Mouse (Mus musculus) kidney, embryonic 16.5 days (tissue): ENCODE measurements around the gene Mea1. TPM values are rescaled to one million over a fixed set of nuclear protein-coding genes. Genes with fewer than 3 reads are reported as not detected.

Experiments
- ATAC-seq: fragments of 200-750 bp; cut with Nextera tagmentation; 2 replicates; pipeline ENCODE4 v1.8.0; 2017; ENCODE audit warnings: moderate TSS enrichment; ENCODE audit not compliant: low FRiP score, low TSS enrichment
- H3K27ac ChIP-seq: fragments of 300-500 bp; sonication (generic); 2 replicates; pipeline ENCODE4 v1.5.1; 2014; ENCODE audit warnings: low read length
- H3K27me3 ChIP-seq: fragments of 300-500 bp; sonication (generic); 2 replicates; pipeline ENCODE4 v1.6.1; 2014; ENCODE audit warnings: low read length, control low read depth, mixed read lengths; ENCODE audit not compliant: insufficient read depth
- H3K36me3 ChIP-seq: fragments of 300-500 bp; sonication (generic); 2 replicates; pipeline ENCODE4 v1.6.1; 2014; ENCODE audit warnings: low read length, control low read depth, mixed read lengths; ENCODE audit not compliant: insufficient read depth
- H3K4me1 ChIP-seq: fragments of 300-500 bp; sonication (generic); 2 replicates; pipeline ENCODE4 v1.6.1; 2014; ENCODE audit warnings: low read length, control low read depth, mixed read lengths; ENCODE audit not compliant: insufficient read depth
- H3K4me2 ChIP-seq: fragments of 300-500 bp; sonication (generic); replicated peaks from 2 replicates; pipeline ENCODE4 v1.6.1; 2014; ENCODE audit warnings: low read depth, low read length
- H3K4me3 ChIP-seq: fragments of 300-500 bp; sonication (generic); 2 replicates; pipeline ENCODE4 v1.5.1; 2014; ENCODE audit warnings: mild to moderate bottlenecking, low read length
- H3K9ac ChIP-seq: fragments of 300-500 bp; sonication (generic); replicated peaks from 2 replicates; pipeline ENCODE4 v1.6.1; 2014; ENCODE audit warnings: low read length
- H3K9me3 ChIP-seq: fragments of 300-500 bp; sonication (generic); 2 replicates; pipeline ENCODE4 v1.6.1; 2016; ENCODE audit warnings: low read length, control low read depth
- WGBS: fragments of 180-500 bp; shearing (Covaris S2); extraction: QIAGEN DNeasy Blood & Tissue Kit; methylation state at CpG from one replicate; pipeline ENCODE4 v1.1.7; 2014; 5-methylcytosine and 5-hydroxymethylcytosine counted together
- polyA plus RNA-seq: library from polyadenylated mRNA; unstranded; fragments of >200 nt; fragmentation: Nextera tagmentation; extraction: Ambion mirVana; gene quantifications from 2 replicates; pipeline ENCODE4 v1.2.1, GENCODE M21; 2015

The Mea1 gene
- polyA plus RNA-seq = 162 and 172 TPM in 2 replicates

DNA sequence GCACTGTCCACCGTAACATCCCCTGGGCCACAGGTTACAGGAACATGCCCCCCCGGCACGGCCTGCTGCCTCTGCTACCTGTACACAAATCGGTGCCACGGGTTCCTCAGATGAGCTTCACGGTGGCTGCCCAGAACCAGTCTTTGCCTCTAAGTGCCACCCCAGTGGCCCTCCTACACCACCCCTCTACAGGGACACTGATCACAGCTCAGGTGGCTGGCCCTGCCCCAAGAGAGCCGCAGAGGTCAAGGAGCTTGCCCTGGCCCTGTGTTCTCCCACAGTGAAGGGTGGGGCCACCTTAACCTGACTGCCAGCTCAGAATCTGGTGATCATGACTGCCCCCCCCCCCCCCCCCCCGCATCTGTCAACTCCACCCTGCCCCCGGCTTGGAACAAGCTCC is at the start of gene Mea1:
TSS of gene Mea1 (plus strand) at position 378 of the 400 bp plus-strand sequence.
- H3K4me1 ChIP-seq = peaks cover 41% of the 10 kb centered on the region
- peak within 1 kb of the TSS; percentile 97; the same call in 1 of the 2 replicates for H3K27ac ChIP-seq
- H3K9me3 ChIP-seq = no peaks in the 10 kb centered on the region
- ATAC-seq = no peak
- WGBS = 61% methylated on average over 8 of the region's 9 CpGs
- H3K9ac ChIP-seq = peak within 1 kb of the TSS; percentile 82
- H3K4me2 ChIP-seq = peak within 1 kb of the TSS; percentile 70
- peaks cover 32% of the 10 kb centered on the region for H3K36me3 ChIP-seq
- peak within 1 kb of the TSS; percentile 91 for H3K4me3 ChIP-seq
- H3K27me3 ChIP-seq = no peaks in the 10 kb centered on the region

DNA sequence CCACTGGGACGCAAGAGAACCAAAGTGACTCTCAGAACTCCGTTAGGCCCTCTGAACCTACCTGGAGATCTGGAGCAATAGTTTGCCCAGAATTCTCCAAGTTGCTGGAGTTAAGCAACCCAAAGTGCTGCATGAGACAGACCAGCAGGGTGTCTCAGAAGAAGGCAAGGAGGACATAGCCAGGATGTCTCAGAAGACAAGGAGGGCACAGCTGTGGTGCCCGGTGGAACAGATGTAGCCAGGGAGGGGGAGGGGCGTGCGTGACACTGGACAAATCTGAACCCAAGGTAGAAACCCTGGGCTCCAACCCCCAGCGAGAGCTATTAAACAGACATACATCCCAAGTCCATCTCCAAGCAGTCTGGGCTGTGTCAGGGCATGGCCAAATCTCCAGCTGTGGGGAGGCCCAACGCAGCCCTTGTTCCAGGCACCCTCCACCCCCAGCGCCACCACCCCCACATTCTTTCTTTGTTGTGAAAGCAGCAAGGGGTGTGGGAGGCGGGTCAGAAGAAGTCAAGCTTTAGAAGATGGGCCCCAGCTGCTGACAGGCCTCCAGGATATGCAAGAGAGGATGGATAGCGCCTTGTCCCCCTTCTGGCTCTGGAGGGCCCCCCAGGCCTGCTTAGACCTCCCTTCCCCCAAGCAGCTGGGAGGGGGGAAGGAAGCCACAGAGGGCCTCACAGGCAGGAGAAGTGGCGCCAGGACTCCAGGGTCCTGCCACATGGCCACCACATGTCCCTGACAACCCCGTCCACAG is 48.7 kb upstream of the Mea1 start:
- ATAC-seq = peak; percentile 92
- H3K9ac ChIP-seq = peak overlapping the region; percentile 94
- H3K27me3 ChIP-seq = no peaks in the 10 kb centered on the region
- peaks cover 56% of the 10 kb centered on the region for H3K4me1 ChIP-seq
- H3K27ac ChIP-seq = peak overlapping the region; percentile 99
- H3K4me2 ChIP-seq = peak overlapping the region; percentile 71
- H3K4me3 ChIP-seq = peak overlapping the region; percentile 82
- no peaks in the 10 kb centered on the region for H3K9me3 ChIP-seq
- peaks cover 11% of the 10 kb centered on the region; the same call in 1 of the 2 replicates for H3K36me3 ChIP-seq
- 8% methylated on average over 12 of the region's 12 CpGs for WGBS

DNA sequence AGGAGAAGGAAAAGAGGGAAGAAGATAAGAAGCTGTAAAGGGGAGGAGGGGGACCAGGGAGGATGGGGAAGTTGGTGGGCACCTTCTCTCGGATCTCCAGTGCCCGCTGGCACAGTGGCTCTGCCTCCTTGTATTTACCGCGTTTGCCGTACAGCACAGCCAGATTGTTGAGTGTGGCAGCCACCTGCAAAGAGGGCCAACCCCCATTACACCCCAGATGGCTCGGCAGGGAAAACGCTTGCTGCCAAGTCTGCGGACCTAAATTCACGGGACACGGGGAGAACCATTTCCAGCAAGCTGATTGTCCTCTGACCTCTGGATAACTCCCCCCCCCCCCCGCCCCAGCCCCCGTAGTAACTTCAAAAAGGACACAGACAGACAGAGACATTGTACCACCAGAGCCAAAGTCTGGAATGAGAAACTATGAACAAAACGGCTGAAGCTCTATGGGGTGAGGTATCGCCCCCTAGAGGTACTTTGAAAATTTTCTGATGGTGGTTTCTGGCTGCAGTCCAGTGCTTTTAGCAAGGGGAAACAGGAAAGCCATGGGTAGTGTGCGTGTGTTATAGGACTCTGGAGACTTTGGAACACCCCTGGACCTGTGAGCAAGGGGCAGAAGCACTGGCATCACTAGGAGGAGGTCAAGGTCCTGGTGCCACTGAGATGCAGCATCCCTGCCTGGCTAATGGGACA is 41.6 kb upstream of the Mea1 start:
- WGBS = 17% methylated on average over 15 of the region's 15 CpGs
- no peak for ATAC-seq
- no peaks in the 10 kb centered on the region for H3K9me3 ChIP-seq
- peaks cover 21% of the 10 kb centered on the region; the same call in 1 of the 2 replicates for H3K36me3 ChIP-seq
- no peak overlapping the region for H3K4me3 ChIP-seq
- peaks cover 13% of the 10 kb centered on the region for H3K4me1 ChIP-seq
- peak overlapping the region; percentile 51 for H3K9ac ChIP-seq
- H3K27me3 ChIP-seq = no peaks in the 10 kb centered on the region
- H3K27ac ChIP-seq = 0 out of 2 replicates have a peak overlapping the region, but pooled peaks have one; percentile 8
- H3K4me2 ChIP-seq = peak overlapping the region; percentile 40

DNA sequence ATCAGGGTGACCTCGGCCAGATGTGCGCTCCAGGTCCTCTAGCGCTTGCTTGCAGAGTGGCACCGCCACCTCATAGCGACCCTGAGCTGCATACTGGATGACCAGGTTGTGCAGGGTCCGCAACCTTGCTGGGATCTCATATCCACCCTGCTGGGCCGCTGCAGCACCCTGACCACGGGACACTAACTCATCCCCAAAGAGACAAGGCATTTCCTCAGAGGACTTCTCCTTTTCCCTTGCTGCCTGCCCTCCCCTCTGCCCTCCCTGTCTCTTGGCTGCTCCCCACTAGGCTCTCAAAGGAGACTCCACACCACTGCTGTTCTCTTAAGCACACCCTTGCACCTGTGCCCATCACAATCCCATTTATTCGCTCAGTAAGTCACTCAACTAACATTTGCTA is 38.7 kb upstream of the Mea1 start:
- Histone ChIP-seq H3K36me3 (peaks cover 16% of the 10 kb centered on the region; the same call in 1 of the 2 replicates), H3K4me1 (peaks cover 22% of the 10 kb centered on the region), H3K4me2 (no peak overlapping the region), H3K4me3 (no peak overlapping the region), H3K27me3 (no peaks in the 10 kb centered on the region), H3K9me3 (no peaks in the 10 kb centered on the region), H3K27ac (peak overlapping the region; percentile 43; the same call in 1 of the 2 replicates), H3K9ac (no peak overlapping the region)
- no peak for ATAC-seq
- 60% methylated on average over 9 of the region's 9 CpGs for WGBS

DNA sequence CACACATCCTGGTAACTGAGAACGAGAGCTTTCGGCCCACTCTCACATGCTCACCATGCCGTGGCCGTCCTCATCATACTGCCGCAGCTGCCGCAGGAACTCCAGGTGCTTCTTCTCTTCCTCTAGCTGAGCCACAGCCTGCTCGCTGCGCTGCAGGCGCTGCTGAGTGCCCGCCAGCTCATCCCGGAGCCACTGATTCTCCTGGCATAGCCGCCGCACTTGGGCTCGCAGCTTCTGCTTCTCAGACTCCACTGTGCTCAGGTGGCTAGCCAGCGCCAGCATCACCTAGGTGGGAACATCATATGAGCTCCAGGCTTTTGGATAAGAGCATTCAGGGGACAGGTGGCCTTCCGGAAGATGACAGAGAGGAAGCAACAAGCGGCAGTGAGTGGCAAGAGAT is 36.5 kb upstream of the Mea1 start:
- no peak overlapping the region for H3K4me2 ChIP-seq
- no peak overlapping the region for H3K9ac ChIP-seq
- no peaks in the 10 kb centered on the region for H3K9me3 ChIP-seq
- no peak for ATAC-seq
- WGBS = 87% methylated on average over 17 of the region's 17 CpGs
- no peak overlapping the region for H3K4me3 ChIP-seq
- peaks cover 29% of the 10 kb centered on the region for H3K4me1 ChIP-seq
- no peaks in the 10 kb centered on the region for H3K27me3 ChIP-seq
- no peak overlapping the region for H3K27ac ChIP-seq
- peaks cover 7% of the 10 kb centered on the region; the same call in 1 of the 2 replicates for H3K36me3 ChIP-seq

DNA sequence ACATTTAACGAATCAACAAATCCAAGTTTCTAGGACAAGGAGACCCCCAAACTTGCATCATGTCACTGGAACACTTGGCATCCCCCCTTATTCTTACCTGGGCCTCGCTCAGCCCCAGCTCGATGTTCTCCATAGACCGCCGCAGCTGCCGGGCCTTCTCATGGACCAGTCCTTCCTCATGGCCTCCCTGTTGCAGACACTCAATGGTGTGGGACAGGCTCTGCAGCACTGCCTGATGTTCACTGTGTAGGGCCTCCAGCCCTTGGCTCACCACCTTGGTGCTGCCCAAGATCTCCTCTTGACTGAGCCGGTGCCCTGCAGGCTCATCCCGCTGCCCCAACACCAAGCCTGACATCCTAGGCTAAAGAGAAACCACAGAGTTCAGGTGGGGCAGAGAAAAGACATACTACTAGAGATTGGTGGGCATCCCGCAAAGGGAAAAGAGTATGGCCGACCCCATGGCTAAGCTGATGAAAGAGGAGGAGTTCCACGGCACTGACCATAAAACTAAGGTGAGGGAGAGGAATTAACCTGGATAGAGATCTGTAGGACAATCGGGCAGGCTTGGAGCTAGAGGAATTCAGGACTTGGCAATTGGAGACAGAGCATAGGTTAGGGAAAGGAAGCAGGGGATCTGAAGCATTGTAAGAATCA is 34.3 kb upstream of the Mea1 start:
- peak overlapping the region; percentile 98 for H3K4me2 ChIP-seq
- peak overlapping the region; percentile 96 for H3K4me3 ChIP-seq
- peaks cover 19% of the 10 kb centered on the region; the same call in 1 of the 2 replicates for H3K36me3 ChIP-seq
- no peaks in the 10 kb centered on the region for H3K27me3 ChIP-seq
- peak overlapping the region; percentile 81 for H3K27ac ChIP-seq
- no peak for ATAC-seq
- peak overlapping the region; percentile 83 for H3K9ac ChIP-seq
- H3K9me3 ChIP-seq = no peaks in the 10 kb centered on the region
- peaks cover 28% of the 10 kb centered on the region for H3K4me1 ChIP-seq
- 79% methylated on average over 12 of the region's 12 CpGs for WGBS

DNA sequence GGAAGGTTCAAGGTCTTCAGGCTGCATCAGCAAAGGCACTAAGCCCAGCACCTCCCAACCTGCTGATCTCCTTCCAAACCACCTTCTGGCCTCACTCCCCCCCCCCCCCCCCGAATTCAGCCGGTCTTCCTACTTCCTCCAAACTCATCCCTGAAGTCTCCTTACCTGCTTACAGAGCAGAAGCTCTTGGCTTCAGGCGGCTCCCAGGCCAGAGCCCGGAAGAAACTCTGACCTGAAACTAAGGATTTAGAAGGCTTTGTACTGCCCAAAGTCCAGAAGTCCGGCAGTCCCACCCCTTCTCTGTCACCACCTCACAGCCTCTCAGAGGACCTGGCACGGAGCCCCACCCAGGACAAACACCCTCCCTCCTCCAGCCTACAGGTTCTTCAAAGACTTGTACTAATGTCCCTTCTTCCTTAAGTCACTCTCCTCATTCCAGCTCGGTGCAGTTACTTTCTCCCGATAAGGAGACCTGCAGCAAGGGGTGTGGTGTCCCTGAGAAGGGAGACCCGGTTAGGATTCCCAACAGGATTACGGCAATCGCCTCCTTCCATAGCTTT is 33.6 kb upstream of the Mea1 start:
- ATAC-seq = peak; percentile 35
- peak overlapping the region; percentile 83 for H3K9ac ChIP-seq
- H3K27me3 ChIP-seq = no peaks in the 10 kb centered on the region
- peak overlapping the region; percentile 81 for H3K27ac ChIP-seq
- H3K9me3 ChIP-seq = no peaks in the 10 kb centered on the region
- peaks cover 19% of the 10 kb centered on the region; the same call in 1 of the 2 replicates for H3K36me3 ChIP-seq
- H3K4me2 ChIP-seq = peak overlapping the region; percentile 98
- WGBS = 9% methylated on average over 11 of the region's 11 CpGs
- H3K4me1 ChIP-seq = peaks cover 30% of the 10 kb centered on the region
- peak overlapping the region; percentile 96 for H3K4me3 ChIP-seq

DNA sequence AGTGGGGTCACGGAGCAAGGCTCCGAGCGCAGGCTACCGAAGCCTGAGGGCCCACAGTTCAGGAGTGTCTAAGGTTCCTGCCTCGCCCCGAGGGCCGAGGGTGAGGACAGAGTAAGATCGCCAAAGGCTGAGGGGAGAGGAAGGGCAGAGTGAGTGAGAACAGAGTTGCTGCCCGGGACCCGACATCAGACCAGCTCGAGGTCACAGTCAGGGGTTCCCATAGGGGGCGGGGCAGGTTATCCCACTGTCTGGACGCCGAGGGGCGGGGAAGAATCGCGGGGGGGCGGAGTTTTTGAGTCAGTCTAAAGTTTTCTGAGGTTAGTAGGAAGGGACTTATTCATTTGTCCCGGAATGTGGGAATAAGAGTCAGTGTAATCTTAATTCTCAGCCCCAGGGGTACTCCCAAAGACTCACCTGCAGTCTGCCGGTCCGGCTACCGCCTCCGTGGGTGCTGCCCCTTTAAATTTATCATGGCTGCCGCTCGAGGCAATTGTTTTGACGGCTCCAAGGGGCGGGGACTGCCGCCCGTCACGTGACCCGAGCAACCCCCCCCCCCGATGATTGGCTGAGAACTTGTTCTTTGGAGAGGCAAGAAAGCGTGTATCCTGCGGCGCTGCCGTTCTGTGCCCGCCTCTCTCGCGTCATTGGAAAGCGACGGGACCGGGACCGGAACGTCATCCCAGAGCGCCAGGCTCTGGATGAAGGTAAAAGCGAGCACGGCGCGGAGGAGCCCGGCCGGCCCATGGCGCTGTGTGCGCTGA is 32.9 kb upstream of the Mea1 start, which contains the start of the genes Klc4 and Mrpl2:
TSS of gene Klc4 (minus strand) at position 462 of the 761 bp plus-strand sequence.
TSS of gene Mrpl2 (plus strand) at position 669 of the 761 bp plus-strand sequence.
- Histone ChIP-seq H3K9me3 (no peaks in the 10 kb centered on the region), H3K36me3 (peaks cover 19% of the 10 kb centered on the region; the same call in 1 of the 2 replicates), H3K4me2 (peak within 1 kb of the TSS; percentile 98), H3K27me3 (no peaks in the 10 kb centered on the region), H3K27ac (peak within 1 kb of the TSS; percentile 88), H3K4me1 (peaks cover 31% of the 10 kb centered on the region), H3K9ac (peak within 1 kb of the TSS; percentile 89), H3K4me3 (peak within 1 kb of the TSS; percentile 96)
- ATAC-seq = peak; percentile 57
- under 1% methylated on average over 53 of the region's 53 CpGs for WGBS

DNA sequence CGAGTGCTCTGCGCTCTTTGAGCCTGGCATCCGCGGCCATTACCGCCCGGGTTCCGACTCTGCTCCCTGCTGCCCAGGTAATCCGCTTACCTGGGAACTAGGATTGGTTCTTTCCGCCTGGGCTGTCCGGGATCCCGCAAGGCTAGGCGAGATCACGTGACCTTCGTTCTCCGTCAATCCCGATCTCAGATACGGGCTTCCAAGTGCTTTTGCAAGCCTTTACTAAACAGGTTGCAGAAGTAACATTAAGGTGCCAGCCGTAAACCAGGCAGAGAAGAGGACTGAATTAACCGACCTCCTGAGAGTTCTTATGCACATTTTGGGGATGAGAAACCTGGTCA is 32.3 kb upstream of the Mea1 start:
- no peak; the same call in 1 of the 2 replicates for ATAC-seq
- 0% methylated on average over 19 of the region's 19 CpGs for WGBS
- Histone ChIP-seq H3K27ac (peak overlapping the region; percentile 88), H3K27me3 (no peaks in the 10 kb centered on the region), H3K9ac (peak overlapping the region; percentile 89), H3K36me3 (peaks cover 19% of the 10 kb centered on the region; the same call in 1 of the 2 replicates), H3K9me3 (no peaks in the 10 kb centered on the region), H3K4me2 (peak overlapping the region; percentile 88), H3K4me1 (peaks cover 36% of the 10 kb centered on the region), H3K4me3 (peak overlapping the region; percentile 96)
